Mouse (Mus musculus) 416B (cell line): ENCODE data around the gene Mindy4.

Experiments used
- DNase-seq: peaks from one replicate; pipeline ENCODE4 v3.0.0; 2011; ENCODE audit warnings: low read depth

Gene Mindy4

DNA sequence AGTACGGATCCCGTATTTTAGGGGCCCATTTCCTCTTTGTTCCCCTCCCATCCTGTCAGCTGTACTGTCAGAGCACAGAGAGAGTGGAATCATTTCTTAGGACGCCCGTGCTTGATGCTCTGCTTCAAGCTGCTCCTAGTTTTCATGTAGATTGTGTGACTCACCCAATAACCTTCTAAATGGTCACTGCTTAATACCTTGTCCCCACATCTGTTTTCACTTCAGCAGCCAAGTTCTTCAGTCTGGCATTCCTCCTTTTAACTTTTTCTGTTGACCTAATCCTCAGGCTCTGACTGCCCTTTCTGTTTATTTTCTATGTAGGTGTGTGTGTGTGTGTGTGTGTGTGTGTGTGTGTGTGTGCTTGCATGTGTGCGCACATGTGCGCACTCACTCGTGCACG lies 4.6 kb downstream of the Mindy4 start:
- DNase-seq, result no peak

DNA sequence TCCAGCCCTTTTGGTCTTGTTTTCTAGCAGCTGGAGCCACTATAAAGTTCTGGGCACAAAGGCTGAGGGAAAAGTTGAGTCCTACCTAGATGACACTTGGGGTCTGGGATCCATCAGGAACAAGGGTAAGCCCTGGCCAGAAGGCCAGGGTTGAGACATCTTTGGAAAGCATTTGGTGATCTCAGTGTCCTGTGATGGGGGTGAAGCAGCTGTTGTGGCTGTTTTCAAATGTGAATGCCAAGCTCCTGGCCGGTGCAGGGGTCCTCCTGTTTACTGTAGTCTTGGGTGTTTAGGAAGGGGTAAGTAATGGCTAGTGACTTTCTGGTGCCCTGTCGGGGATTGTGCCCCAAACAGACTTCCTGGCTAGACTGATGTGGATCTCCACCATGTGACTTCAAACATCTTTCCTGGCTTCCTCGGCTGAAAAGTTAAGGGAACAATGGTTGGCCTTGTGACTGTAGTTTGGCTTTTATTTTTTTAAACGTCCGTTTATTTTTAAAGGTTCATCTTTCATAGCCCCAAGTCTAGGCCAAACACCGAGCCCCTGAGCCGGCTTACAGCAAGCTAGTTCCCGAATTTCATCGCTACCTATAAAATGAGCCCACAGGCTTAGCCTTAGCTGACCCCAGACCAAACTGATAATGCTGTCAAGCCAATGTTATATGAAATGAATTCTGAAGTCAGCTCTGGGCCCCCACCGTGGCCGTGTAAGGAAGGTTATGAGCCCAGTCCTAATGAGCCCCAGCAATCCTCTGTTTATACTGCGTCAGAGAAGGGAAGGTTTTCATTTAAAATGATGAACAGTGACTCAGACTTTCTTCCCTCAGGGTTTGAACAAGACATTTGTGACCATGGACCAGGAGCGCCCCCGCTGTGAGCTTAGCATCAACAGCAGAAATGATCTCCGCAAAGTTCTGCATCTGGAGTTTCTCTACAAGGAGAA lies 7.5 kb downstream of the Mindy4 start:
- no peak for DNase-seq

DNA sequence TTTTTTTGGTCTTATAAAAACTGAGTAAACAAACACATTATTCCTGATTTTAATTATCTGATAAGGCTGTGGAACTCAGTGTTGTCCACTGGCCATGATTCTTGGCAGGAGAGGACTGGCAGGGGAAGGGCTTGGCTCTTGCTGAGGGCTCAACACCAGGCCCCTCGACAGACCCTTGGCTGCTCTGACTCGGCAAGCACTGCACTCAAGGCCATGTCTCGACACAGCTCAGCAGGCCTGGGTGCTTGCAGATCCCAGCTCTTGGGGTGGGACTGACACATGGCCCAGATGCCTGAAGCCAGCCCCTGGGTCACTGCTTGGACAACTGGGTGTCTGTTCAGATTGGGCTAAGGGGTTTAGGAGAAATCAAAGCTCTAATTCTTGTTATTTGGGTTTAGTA lies 11.4 kb downstream of the Mindy4 start:
- no peak for DNase-seq

DNA sequence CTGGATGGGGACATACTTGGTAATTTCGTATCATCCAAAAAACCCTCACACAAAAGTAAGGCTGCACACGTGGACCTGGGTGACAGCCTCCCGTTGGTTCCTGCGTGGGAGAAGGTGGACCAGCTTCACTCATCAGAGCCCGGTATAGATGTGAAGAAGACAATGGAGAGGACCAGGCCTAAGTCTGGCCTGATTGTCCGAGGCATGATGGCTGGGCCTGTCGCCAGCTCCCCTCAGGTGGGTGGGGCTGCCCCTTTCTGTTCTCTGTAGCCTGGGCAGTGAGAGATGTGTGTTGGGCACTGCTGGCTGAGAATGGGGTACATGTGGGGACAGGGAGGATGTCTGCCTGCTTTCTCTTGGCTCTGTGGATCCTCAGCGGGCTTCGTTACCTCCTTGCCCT lies 15.0 kb downstream of the Mindy4 start:
- no peak for DNase-seq

DNA sequence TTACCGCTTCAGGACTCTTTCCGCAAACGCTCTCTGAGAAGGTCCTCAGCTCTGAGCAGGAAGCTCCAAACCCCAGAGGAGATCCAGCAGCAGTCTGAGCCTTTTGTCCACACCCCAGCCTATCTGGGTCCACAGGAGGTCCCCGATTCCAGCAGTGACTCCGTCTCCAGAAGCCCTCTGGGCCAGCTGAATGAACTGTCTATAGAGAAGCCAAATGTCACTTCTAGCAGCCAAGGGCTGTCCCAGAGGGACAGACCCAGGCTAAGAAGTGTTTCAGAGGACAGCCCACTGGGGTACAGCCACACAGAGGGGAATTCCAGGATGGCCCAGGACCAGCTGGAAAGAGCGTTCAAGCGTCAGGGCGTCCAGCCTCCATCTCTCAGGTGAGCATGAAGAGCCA lies 20.8 kb downstream of the Mindy4 start:
- no peak for DNase-seq

DNA sequence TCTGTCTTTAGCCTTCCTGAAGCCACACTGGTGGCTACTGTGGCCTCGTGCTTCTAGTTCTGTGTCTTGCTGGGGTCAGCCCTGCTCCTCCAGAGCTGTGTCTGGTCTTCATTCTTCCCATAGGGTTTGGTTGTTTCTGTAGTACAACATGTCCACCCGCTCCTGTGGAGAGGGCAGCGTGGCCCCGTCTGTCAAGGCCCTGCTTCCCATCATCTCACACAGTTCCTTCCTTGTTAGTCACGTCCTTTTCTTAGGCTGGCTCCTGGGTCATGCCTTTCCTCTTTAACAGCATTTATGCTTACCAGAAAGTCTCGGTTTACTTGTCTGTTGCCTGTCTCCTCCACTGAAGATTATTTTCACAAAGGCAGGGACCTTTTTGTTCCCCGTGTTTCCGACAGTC lies 26.9 kb downstream of the Mindy4 start:
- DNase-seq, result no peak

DNA sequence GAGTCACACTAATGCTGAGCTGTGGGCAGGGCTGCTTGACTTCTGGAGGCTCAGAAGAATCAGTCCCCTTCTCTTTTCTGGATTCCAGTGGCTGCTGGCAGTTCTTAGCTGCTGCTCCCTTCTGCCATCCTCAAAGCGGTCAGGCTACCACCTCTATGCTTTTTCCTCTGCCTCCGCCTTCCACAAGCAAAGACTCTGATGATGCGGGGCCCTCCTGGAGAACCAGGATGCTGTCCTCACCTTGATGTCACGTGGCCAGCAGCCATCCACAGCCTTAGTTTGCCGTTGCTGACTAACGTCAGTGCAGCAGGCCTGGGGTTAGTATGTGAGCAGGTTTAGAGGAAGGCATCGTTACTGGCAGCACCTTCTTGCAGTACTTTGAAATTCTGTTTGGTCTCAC lies 28.9 kb downstream of the Mindy4 start:
- no peak for DNase-seq

DNA sequence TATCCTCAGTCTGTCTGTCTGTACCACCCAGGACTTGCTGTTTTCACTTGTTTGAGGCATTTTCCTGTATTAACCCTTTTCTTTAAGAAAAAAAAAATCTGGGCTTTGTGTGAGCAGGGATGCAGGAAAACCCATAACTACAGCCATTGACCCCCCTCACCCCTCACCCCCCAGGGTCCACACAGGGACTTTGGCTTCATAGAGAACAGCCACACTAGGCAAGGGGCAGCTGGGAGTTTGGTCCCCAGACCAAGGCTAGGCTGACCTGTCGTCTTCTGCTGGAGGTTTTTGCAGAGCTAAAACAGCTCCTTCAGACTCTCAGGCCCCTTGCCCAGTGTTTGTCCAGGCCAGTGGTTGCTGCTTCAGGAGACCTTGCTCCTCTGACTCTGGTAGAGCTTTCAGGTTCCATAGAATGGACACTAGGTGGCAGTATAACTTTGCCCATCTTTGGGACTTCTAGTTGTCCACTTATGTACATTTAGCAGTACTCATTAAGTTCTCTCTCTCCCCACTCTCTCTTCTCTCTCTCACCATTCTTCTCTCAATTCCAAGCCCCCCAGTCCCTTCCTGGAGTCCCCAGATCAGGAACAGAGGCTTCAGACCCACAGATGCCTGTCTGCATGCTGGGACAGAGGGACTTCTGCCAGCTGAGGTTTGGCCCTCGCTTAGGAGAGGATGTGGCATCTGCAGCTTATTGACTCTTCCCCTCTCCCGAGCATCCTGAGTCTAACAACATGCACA lies 29.5 kb downstream of the Mindy4 start:
- DNase-seq, result peak; percentile 64

DNA sequence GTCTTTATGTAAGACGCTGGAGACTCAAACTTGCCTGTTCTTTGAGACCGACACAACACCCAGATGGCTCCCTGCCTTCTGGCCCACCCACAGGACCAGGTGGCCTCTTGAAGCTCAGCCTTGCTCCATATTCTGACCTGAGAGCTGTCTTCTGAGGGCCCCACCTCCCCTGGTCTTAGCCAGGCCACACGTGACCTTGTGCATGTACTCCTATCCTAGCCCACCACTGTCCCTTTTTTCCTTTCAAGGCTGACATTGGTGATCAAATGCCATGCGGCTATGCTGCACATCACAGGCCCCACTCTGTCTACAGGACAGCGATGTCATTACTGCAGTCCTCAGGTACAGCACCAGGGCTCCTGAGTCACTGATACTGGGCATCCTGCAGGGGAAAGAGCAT lies 30.1 kb downstream of the Mindy4 start:
- DNase-seq, result no peak

DNA sequence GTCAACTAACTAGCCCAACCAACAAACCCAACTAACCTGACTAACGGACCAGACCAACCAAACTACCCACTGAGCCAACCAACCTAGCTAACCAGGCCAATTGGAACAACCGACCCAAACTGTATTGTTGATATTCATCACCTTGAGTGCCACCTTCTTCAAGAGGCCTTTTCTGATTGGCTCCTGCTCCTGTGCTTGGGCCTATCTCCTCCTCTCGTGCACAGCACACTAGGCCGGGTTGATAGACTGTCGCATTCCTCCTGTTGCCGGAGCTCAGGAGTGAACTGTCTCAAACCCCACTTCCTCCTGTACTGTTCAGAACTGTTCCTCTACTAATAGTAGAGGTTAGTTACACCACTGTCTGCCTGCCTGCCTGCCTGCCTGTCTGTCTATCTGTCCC lies 31.5 kb downstream of the Mindy4 start:
- DNase-seq, result no peak

DNA sequence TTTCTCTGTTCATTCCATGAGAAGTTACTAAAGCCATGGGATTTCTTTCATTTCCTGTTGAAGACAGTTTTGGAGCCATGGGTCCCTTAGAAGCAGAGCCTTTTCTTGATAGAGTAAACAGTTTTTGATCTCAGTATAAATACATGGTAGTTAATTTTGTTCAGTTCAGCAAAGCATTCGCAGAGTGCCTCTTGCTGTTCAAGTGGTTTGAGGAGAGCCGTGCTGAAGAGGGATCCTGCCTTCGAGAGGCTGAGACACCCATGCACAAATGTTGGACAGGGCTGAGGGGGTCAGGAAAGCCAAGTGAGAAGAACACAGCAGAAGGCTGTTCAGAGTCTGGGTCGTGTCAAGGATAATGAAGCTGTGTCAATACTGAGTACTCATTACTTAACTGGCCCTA lies 32.5 kb downstream of the Mindy4 start:
- no peak for DNase-seq

DNA sequence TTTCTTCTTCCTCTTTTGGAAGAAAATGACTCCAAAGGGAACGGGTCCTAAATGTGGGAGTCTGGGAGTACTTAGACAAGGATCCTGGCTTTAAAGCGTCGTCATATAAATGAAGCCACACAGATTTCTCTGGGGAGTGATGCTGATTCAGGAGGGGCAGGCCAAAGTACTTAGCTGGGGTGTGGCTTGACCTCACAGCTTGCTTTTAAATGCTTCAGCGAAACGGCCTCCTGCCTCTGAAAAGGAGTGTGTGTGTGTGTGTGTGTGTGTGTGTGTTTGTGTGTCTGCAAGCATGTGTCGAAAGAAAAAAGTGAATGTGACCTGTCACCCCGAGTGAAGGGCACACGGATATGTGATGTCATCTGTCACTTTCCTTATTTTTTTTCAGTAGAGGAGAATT lies 36.7 kb downstream of the Mindy4 start:
- DNase-seq, result no peak

DNA sequence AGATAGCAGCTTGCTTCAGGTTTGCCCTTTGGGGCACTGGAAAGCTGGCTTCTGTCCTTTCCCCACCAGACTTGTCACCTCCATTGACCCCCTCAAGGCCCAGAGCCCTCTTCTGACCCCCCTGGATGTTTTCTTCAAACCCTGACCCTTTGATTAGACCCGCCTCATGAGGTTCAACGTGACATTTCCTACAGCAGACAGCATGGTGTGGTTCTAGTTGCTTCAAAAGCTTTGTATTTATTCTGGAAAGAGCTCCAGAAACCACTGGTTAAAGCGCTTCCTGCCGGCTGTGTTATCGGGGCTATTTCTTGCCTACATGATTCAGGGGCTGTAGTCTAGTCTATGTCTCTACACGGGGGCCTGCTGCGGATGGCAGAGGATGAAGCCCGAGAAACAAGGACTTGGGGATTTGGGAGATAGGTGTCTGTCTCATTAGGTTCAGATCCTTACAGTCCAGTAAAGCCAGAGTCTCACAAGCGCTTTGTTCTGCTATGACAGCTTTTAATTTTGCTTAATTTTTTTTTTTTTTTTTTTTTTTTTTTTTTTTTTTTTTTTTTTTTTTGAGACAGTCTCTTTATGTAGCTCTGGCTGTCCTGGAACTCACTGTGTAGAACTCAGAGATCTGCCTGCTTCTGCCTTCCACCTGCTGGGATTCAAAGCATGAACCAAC lies 37.5 kb downstream of the Mindy4 start:
- no peak for DNase-seq

DNA sequence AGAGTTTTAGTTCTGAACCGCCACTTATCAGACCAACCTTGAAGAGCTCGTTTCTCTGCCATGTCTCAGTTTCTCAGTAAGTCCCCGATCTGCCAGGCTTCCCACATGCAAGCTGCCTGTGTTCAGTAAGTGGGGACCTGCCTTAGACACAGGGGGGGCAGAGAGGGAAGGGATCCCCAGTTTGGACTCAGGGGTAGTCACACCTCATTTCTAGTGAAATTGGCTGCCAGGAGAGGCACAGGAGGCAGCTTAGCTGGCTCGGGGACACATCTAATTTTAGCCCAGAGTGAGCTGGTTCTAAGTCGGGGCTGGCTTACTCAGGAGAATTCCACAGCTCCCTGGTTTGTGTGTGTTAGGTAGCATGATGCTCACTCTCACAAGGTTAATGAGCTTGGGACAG lies 38.3 kb downstream of the Mindy4 start:
- DNase-seq, result no peak

DNA sequence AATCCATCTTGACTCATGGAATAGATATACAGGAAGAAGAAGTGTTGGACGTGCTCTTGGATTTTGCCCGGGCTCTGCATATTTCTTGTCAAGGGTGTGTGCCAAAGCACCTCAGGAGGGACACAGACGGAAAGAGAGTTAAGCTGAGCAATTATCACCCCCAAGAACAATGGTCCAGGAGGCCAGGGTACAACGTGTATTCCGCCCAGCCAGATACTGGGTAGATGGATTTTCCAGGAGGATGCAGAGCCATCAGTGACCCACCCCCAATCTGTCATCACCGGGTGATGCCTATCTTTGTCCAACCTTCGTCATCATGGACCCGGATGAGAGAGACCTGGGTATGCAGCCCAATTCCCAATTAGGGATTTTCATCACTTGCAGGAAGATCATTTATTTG lies 42.5 kb downstream of the Mindy4 start:
- no peak for DNase-seq

DNA sequence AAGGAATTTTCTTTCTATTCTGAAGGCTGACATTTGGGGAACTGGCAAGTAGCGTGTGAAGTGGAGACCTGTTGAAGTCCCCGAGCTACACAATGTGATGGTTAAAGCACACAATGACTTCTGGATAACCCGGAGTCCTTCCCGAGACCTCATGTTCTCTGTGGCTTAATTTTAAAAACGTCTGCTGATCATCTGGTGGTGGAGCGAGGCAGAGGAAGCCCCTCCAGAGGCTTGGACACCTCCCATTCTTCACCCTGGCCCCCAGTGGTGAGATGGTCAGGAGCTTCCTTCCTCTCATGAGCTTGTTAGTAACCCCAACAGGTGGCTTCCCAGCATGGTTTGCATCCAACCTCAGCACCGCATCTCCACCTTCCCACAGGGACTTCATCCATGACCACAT lies 43.3 kb downstream of the Mindy4 start:
- DNase-seq, result no peak

DNA sequence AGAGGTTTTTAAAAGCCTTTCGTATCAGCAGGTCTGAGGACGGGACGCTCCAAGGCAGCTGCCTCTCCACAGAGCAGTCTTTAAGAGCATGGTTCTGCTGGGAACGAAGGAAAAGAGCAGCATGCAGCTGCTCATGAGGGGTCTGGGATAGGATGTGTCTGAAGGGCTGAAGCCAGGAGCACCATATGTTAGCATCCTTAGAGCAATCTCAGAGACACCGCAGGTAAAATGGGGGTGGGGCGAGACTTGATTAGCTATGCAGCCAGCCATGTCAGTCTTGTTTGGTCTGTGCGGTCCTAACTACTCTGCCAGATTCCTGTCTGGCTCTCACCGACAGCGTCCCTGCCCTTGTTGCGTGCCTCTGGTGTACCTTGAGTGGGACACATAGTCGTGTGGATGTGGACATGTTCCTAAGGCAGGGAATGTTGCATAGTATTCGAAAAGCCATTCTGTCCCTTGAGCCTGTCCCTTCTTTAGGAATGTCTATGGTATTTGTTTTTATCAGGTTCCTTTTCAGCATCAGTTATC lies 43.8 kb downstream of the Mindy4 start:
- DNase-seq, result no peak

DNA sequence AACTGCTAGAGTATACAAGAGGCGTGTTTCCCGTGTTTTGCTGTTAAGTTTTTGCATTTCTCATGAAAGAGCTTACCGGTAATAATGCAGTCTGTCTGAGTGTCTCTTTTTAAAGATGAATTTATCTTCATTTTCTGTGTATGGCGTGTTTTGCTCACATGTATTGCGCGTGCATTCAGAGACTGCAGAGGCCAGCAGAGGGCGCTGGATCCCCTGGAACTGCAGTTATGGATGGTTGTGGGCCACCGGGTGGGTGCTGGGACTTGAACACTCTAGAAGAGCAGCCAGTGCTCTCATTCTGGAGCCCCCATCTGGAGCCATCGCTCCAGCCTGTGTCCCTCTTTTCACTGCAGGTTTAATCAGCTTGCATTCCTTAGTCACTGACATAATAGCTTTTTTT lies 46.1 kb downstream of the Mindy4 start:
- no peak for DNase-seq

DNA sequence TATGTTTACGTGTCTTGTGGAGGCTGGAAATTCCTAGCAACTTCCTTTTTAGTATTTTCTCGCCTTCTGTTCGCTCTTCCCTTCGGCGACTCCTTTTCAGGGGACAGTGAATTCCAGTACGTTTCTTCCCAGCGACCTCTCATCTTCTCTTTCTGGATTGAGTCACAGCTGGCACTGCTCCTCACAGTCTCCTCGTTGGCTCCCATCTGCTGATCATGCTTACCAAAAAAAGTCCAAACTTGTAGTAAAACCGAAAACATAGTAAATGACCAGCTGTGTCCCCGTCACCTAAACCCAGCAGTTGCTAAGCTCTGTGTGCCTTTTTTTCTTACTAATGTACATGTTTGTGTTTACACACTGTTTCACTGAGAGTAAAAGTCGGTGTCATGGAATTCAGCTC lies 47.6 kb downstream of the Mindy4 start:
- DNase-seq, result no peak

DNA sequence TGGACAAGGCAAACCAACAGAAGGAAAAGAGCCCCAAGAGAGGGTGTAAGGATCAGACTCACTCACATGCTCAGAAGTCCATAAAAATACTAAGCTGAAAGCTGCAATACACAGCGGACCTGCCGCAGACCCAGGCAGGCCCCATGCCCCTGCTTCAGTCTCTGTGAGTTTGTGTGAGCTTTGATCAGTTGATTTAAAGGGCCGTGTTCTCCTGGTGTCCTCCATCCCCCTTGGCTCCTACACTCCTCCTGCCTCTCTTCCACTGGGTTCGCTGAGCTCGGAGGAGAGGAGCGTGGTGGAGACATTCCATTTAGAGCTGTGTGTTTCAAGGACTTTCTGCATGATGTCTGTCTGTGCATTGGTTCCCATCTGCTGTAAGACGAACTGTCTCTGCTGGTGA lies 48.4 kb downstream of the Mindy4 start:
- DNase-seq, result no peak

DNA sequence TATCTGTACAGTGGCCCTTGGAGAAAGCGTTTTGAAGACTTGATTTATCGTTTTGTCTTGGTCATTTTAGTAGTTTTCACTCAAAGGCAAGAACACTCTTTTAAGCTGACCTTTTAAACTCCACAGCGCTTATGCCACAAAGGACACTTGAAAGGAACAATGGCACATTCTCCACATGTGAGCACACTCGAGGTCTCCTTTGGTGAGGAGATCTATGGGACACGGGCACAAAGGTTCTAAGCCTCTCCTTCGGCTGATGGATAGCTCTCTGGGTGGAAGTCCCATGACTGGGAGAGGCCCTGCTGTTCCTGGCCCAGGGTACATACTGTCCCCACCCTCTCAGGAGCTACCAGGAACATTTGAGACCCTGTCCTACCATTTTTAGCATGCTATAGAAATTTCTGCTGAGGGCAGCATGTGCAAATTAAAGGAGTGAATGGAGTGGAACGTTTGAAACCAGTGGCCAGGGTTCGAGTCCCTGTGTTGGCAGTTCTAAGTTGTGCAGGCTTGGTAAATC lies 49.6 kb downstream of the Mindy4 start:
- DNase-seq, result no peak

DNA sequence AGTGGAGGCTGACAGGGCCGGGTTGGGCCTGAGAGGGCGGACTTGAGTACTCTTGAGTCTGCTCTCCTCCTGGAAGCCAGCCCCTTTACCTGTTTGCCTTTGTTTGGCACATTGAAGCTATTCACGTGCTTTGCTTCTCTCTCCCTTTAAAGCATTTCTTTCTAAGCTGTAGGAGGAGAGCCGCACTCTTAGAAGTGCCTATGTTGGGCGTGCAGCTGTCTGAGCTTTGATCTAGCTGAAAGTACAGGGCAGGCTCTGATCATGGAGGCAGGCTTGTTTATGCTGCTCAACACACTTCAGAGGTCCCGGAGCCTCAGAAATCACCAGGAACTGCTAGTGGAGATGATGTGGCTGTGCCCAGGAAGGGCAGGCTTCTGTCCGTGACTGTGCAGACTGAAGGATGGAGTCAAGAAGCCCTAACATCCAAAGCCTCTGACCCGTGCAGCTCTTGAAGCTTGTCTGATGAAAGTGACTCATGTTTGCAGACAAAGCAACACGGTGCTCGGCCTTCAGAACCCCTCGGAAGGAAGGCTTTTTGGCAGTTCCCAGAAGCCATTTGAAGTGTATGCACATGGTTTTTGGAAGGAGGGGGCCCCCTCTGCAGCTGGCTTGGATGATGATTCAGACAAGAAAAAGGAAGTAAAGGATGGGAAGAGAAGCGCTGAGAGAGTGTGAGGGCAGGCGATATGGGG lies 53.5 kb downstream of the Mindy4 start:
- no peak for DNase-seq
